Mouse (Mus musculus): Measurements from ENCODE around the gene Tmem39a. TPM values are rescaled to one million over a fixed set of nuclear protein-coding genes. Genes with fewer than 3 reads are reported as not detected.
A peak's percentile ranks its signal among the peaks of the same experiment; 100 is the strongest.

Gene Tmem39a
- polyA plus RNA-seq, 1 experiment from 2014 or later: 83.2 TPM

- H3K36me3 ChIP-seq (ENCODE audit: control insufficient read depth, insufficient read depth, low read length): 0 out of 2 replicates have a peak, but pooled peaks cover 2% of the 10 kb centered on the region
- 93% methylated on average over 1 of the region's 1 CpGs for WGBS
Observed at GRCm38 (mm10) chr16:38548000-38548399, 10.5 kb upstream of the Tmem39a start.

DNA sequence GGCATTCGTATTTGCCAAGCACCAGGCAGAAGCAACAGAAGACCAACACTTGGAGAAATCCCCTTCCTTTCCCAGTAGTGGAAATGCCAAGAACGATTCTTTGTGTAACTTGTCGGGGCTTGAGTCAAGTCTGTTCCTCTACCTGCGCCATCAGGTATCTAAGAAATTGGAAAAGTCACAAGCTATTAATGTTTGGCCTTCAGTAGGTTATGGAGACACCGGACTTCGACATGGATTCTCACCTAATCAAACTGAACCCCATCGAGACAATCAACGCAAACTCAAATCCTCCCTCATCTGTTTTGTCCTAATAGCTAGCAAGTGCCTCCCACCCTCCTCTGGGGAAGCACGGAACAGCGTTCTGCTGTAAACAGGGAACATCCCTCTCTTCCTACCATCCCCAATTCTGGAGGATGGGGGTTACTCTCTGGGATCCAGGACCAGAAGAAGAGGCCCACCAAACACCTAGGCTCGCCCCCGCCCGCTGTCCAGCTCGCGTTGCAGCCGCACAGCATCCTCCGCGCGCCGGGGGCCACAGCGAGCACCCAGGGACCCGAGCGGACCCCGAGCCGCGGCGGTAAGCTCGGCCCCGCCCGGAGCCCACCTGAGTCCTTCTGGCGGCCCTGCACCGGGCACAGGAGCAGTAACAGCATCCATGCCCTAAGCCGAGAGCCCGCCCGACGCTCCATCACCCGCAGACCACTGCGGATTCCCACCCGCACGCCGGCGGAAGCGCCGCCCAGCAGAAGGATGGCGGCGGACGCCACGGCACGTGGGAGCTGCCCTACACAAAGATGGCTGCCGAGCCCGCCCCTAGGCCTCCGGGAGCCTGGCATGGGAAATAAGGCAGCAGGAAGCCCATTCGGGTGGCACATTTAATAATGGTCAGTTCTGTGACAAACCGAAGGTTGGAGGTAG is 8.8 kb upstream of the Tmem39a start, which contains the start of gene Poglut1:
Gene Poglut1, minus strand, starts transcription at position 780 of the 918 bp plus-strand sequence.
- H3K4me2 ChIP-seq (ENCODE audit: low read depth, low read length): peak within 1 kb of the TSS; percentile 94
- no peaks in the 10 kb centered on the region for H3K9me3 ChIP-seq (ENCODE audit: control insufficient read depth, low read length)
- peak; percentile 92 for ATAC-seq
- H3K9ac ChIP-seq (ENCODE audit: low read depth, low read length): peak within 1 kb of the TSS; percentile 88
- H3K4me1 ChIP-seq (ENCODE audit: control insufficient read depth, insufficient read depth, low read length): peaks cover 14% of the 10 kb centered on the region; the same call in 1 of the 2 replicates
- WGBS: 2% methylated on average over 54 of the region's 54 CpGs
- H3K27ac ChIP-seq (ENCODE audit: low read length): no peak within 1 kb of the TSS; the same call in 1 of the 2 replicates
- H3K4me3 ChIP-seq (ENCODE audit: low read length): peak within 1 kb of the TSS; percentile 91
- H3K27me3 ChIP-seq (replicated peaks; ENCODE audit: control insufficient read depth, insufficient read depth, low read length): peaks cover 8% of the 10 kb centered on the region; the same call in 1 of the 2 replicates
- 0 out of 2 replicates have a peak, but pooled peaks cover under 1% of the 10 kb centered on the region for H3K36me3 ChIP-seq (ENCODE audit: control insufficient read depth, insufficient read depth, low read length)

More at GRCm38 (mm10) chr16:38548000-38548399, 10.5 kb upstream of the Tmem39a start:
- Histone ChIP-seq H3K4me2 (ENCODE audit: low read depth, low read length) (no peak overlapping the region), H3K4me3 (ENCODE audit: low read length) (no peak overlapping the region), H3K27me3 (replicated peaks; ENCODE audit: control insufficient read depth, insufficient read depth, low read length) (peaks cover 2% of the 10 kb centered on the region; the same call in 1 of the 2 replicates), H3K4me1 (ENCODE audit: control insufficient read depth, insufficient read depth, low read length) (peaks cover 14% of the 10 kb centered on the region; the same call in 1 of the 2 replicates), H3K9ac (ENCODE audit: low read depth, low read length) (no peak overlapping the region), H3K27ac (ENCODE audit: low read length) (no peak overlapping the region), H3K9me3 (ENCODE audit: control insufficient read depth, low read length) (no peaks in the 10 kb centered on the region)
- ATAC-seq: no peak

DNA sequence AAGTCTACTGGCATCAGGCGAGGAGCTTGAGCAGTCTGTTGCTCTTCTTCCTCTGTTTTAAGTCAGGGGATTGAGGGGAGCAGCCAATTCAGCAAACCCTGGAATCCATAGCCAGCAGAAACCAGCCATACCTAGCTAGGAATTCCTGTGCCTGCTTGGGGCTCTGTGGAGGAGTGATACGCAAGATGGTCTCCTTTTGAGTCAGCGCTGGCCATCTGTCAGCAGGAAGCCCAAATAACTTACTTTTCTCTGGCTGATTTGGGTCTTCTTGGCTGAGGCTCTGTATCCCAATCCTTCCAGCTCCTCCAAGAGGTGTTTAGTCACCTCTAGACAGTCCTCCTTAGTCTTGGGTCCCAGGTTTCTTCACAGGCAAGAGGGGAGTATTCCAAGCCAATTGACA is 2.5 kb upstream of the Tmem39a start:
- H3K4me3 ChIP-seq (ENCODE audit: low read length): no peak overlapping the region
- no peaks in the 10 kb centered on the region for H3K36me3 ChIP-seq (ENCODE audit: control insufficient read depth, insufficient read depth, low read length)
- no peak overlapping the region for H3K27ac ChIP-seq (ENCODE audit: low read length)
- H3K9me3 ChIP-seq (ENCODE audit: control insufficient read depth, low read length): no peaks in the 10 kb centered on the region
- no peaks in the 10 kb centered on the region for H3K4me1 ChIP-seq (ENCODE audit: control insufficient read depth, insufficient read depth, low read length)
- ATAC-seq: no peak
- H3K4me2 ChIP-seq (ENCODE audit: low read depth, low read length): no peak overlapping the region
- no peak overlapping the region for H3K9ac ChIP-seq (ENCODE audit: low read depth, low read length)
- H3K27me3 ChIP-seq (replicated peaks; ENCODE audit: control insufficient read depth, insufficient read depth, low read length): peaks cover 8% of the 10 kb centered on the region; the same call in 1 of the 2 replicates
- WGBS: 84% methylated on average over 3 of the region's 3 CpGs

DNA sequence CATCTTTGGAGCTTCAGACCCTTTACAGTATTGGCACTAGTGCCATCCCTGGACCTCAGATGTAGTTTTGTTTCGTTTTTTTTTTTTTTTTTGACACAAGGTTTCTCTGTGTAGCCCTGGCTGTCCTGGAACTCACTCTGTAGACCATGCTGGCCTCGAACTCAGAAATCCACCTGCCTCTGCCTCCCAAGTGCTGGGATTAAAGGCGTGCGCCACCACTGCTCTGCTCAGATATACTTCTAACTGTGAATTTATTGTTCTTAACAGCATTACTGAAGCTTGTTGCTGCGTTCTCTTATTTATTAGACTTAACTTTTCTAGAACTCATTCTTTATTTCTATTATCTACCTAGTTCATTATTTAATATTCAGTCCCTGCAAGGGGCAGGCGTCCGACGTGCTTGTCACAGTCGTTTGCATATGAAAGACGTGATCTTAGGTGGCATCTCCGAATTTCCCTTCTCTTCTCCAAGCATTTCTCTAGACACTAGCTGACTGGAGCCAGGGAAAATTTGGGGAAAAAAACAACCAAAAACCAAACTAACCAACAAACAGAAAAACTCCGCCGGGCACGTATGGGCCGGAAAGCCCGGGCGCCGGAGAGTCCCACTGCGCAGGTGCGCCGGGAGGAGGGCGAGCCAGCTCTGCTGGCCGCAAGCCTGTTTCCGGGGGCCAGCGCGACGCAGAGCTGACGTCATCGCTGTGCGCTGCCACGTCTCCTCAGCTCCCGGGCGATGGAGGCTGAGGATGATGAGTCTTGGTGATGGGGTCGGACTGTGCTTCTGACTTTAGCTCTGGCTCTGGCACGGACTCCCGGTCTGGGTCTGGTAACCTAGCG is 3.9 kb downstream of the Tmem39a start:
- H3K9ac ChIP-seq (ENCODE audit: low read depth, low read length): peak overlapping the region; percentile 94
- 7% methylated on average over 35 of the region's 37 CpGs for WGBS
- peak overlapping the region; percentile 49 for H3K4me2 ChIP-seq (ENCODE audit: low read depth, low read length)
- no peaks in the 10 kb centered on the region for H3K9me3 ChIP-seq (ENCODE audit: control insufficient read depth, low read length)
- no peaks in the 10 kb centered on the region for H3K36me3 ChIP-seq (ENCODE audit: control insufficient read depth, insufficient read depth, low read length)
- H3K4me3 ChIP-seq (ENCODE audit: low read length): peak overlapping the region; percentile 94
- peaks cover 7% of the 10 kb centered on the region for H3K4me1 ChIP-seq (ENCODE audit: control insufficient read depth, insufficient read depth, low read length)
- ATAC-seq: peak; percentile 99
- H3K27ac ChIP-seq (ENCODE audit: low read length): peak overlapping the region; percentile 73
- no peaks in the 10 kb centered on the region for H3K27me3 ChIP-seq (replicated peaks; ENCODE audit: control insufficient read depth, insufficient read depth, low read length)

DNA sequence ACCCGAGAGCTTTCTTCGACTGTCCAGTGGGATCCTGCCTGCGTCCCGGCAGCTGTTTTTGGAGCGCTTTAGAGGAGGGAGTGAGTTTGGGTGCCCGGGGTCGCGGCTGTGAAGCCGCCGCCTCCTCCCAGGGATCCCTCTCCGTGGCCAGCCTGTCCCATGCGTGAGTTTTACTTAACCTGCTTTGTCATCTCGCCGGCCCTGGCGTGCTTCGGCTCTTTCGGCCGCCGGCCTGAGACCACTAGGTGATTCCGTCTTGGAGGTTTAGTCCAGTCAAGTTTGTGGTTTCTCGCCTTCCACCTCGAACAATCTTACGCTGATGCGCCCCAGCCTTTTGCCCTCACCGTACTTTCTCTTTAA is 4.5 kb downstream of the Tmem39a start:
- peak overlapping the region; percentile 94 for H3K9ac ChIP-seq (ENCODE audit: low read depth, low read length)
- H3K27me3 ChIP-seq (replicated peaks; ENCODE audit: control insufficient read depth, insufficient read depth, low read length): no peaks in the 10 kb centered on the region
- peaks cover 7% of the 10 kb centered on the region for H3K4me1 ChIP-seq (ENCODE audit: control insufficient read depth, insufficient read depth, low read length)
- WGBS: under 1% methylated on average over 25 of the region's 25 CpGs
- peak; percentile 79 for ATAC-seq
- H3K4me2 ChIP-seq (ENCODE audit: low read depth, low read length): peak overlapping the region; percentile 70
- H3K36me3 ChIP-seq (ENCODE audit: control insufficient read depth, insufficient read depth, low read length): no peaks in the 10 kb centered on the region
- H3K4me3 ChIP-seq (ENCODE audit: low read length): peak overlapping the region; percentile 94
- H3K9me3 ChIP-seq (ENCODE audit: control insufficient read depth, low read length): no peaks in the 10 kb centered on the region
- peak overlapping the region; percentile 73 for H3K27ac ChIP-seq (ENCODE audit: low read length)

DNA sequence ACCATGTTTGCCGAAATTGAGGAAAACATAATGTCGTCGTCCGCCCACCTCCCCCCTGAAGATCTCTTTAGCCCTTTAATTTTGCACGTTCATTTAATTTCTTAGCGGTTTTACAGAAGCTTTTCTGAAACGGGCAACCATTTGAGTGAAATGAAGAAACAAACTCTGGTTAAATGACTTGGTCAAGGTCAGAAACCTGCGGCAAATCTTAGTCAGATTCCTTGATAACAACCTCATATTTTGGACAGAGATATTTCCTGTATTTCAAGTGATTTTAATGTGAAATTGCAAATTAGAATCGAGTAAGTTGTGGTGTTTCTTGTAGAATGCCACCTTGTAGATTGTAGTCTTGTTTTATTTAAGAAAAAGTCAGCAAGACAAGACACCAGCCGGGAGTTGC is 5.0 kb downstream of the Tmem39a start:
- no peaks in the 10 kb centered on the region for H3K36me3 ChIP-seq (ENCODE audit: control insufficient read depth, insufficient read depth, low read length)
- H3K4me3 ChIP-seq (ENCODE audit: low read length): peak overlapping the region; percentile 94
- H3K27me3 ChIP-seq (replicated peaks; ENCODE audit: control insufficient read depth, insufficient read depth, low read length): no peaks in the 10 kb centered on the region
- ATAC-seq: no peak
- H3K9ac ChIP-seq (ENCODE audit: low read depth, low read length): peak overlapping the region; percentile 94
- H3K4me1 ChIP-seq (ENCODE audit: control insufficient read depth, insufficient read depth, low read length): peaks cover 7% of the 10 kb centered on the region
- no peak overlapping the region for H3K27ac ChIP-seq (ENCODE audit: low read length)
- WGBS: 30% methylated on average over 10 of the region's 10 CpGs
- peak overlapping the region; percentile 70 for H3K4me2 ChIP-seq (ENCODE audit: low read depth, low read length)
- no peaks in the 10 kb centered on the region for H3K9me3 ChIP-seq (ENCODE audit: control insufficient read depth, low read length)

GRCm38 (mm10) chr16:38568192-38568591 is 9.7 kb downstream of the Tmem39a start:
- Histone ChIP-seq H3K4me2 (ENCODE audit: low read depth, low read length) (no peak overlapping the region), H3K9me3 (ENCODE audit: control insufficient read depth, low read length) (no peaks in the 10 kb centered on the region), H3K4me1 (ENCODE audit: control insufficient read depth, insufficient read depth, low read length) (peaks cover 7% of the 10 kb centered on the region), H3K27ac (ENCODE audit: low read length) (no peak overlapping the region), H3K4me3 (ENCODE audit: low read length) (no peak overlapping the region), H3K9ac (ENCODE audit: low read depth, low read length) (no peak overlapping the region), H3K27me3 (replicated peaks; ENCODE audit: control insufficient read depth, insufficient read depth, low read length) (no peaks in the 10 kb centered on the region), H3K36me3 (ENCODE audit: control insufficient read depth, insufficient read depth, low read length) (peaks cover 2% of the 10 kb centered on the region)
- ATAC-seq: no peak
- 92% methylated on average over 5 of the region's 5 CpGs for WGBS

- Histone ChIP-seq H3K9me3 (ENCODE audit: control insufficient read depth, low read length) (no peaks in the 10 kb centered on the region), H3K4me3 (ENCODE audit: low read length) (no peak overlapping the region), H3K36me3 (ENCODE audit: control insufficient read depth, insufficient read depth, low read length) (peaks cover 8% of the 10 kb centered on the region), H3K4me1 (ENCODE audit: control insufficient read depth, insufficient read depth, low read length) (no peaks in the 10 kb centered on the region), H3K27me3 (replicated peaks; ENCODE audit: control insufficient read depth, insufficient read depth, low read length) (no peaks in the 10 kb centered on the region), H3K4me2 (ENCODE audit: low read depth, low read length) (no peak overlapping the region), H3K27ac (ENCODE audit: low read length) (no peak overlapping the region), H3K9ac (ENCODE audit: low read depth, low read length) (no peak overlapping the region)
- WGBS: 98% methylated on average over 3 of the region's 3 CpGs
- ATAC-seq: no peak
Observed at GRCm38 (mm10) chr16:38571481-38571880, 13.0 kb downstream of the Tmem39a start.

- H3K9ac ChIP-seq (ENCODE audit: low read depth, low read length): no peak overlapping the region
- no peak overlapping the region for H3K4me2 ChIP-seq (ENCODE audit: low read depth, low read length)
- H3K27me3 ChIP-seq (replicated peaks; ENCODE audit: control insufficient read depth, insufficient read depth, low read length): no peaks in the 10 kb centered on the region
- no peak for ATAC-seq
- no peaks in the 10 kb centered on the region for H3K4me1 ChIP-seq (ENCODE audit: control insufficient read depth, insufficient read depth, low read length)
- no peaks in the 10 kb centered on the region for H3K9me3 ChIP-seq (ENCODE audit: control insufficient read depth, low read length)
- WGBS: 87% methylated on average over 7 of the region's 7 CpGs
- no peak overlapping the region for H3K4me3 ChIP-seq (ENCODE audit: low read length)
- H3K27ac ChIP-seq (ENCODE audit: low read length): no peak overlapping the region
- H3K36me3 ChIP-seq (ENCODE audit: control insufficient read depth, insufficient read depth, low read length): peaks cover 16% of the 10 kb centered on the region
Observed at GRCm38 (mm10) chr16:38584761-38585160, 26.3 kb downstream of the Tmem39a start.

All from intestine, embryonic 16.5 days (tissue).